In genomic region chr8:8704813-8705212, GRCm38 (mm10) we compare ENCODE assay signal across 25 mouse cellular contexts. TPM values are rescaled to one million over a fixed set of nuclear protein-coding genes. Genes with fewer than 3 reads are reported as not detected.
DNase-seq lines count a peak whose midpoint lies in the region; ATAC-seq and TF ChIP-seq lines count a peak whose summit lies in the region.
"Had no signal": no experiment of that assay in that cellular context is flagged by ENCODE, and none has a peak within 500 bp of the region (broad histone marks: within the 10 kb centered on the region; RNA-seq: fewer than 3 reads in every experiment).

No protein-coding gene starts in this region.

- no peak overlapping the region for H3K9ac ChIP-seq in lung, embryonic 14.5 days
- no peak overlapping the region for H3K9ac ChIP-seq in hindbrain, embryonic 16.5 days (ENCODE audit: low read depth, low read length)
- no peak overlapping the region for H3K9ac ChIP-seq in neural tube, embryonic 15.5 days (replicated peaks)
- H3K9ac ChIP-seq: embryonic facial prominence, embryonic 13.5 days; forebrain, embryonic 12.5 days; forebrain, embryonic 15.5 days; hindbrain, embryonic 14.5 days had no signal

- no peaks in the 10 kb centered on the region for H3K36me3 ChIP-seq in lung, embryonic 14.5 days (ENCODE audit: insufficient read depth)
- H3K36me3 ChIP-seq in hindbrain, embryonic 16.5 days (ENCODE audit: control insufficient read depth, insufficient read depth, low read length), result no peaks in the 10 kb centered on the region
- H3K36me3 ChIP-seq in neural tube, embryonic 15.5 days, result no peaks in the 10 kb centered on the region
- H3K36me3 ChIP-seq: embryonic facial prominence, embryonic 10.5 days; embryonic facial prominence, embryonic 13.5 days; forebrain, embryonic 12.5 days; forebrain, embryonic 15.5 days; hindbrain, embryonic 10.5 days had no signal

- no peak for ATAC-seq in lung, embryonic 14.5 days (ENCODE audit: insufficient read depth)
- peak; percentile 65 for ATAC-seq in granulocyte monocyte progenitor cell, adult 5-6 weeks (replicated peaks; ENCODE audit: poor library complexity, severe bottlenecking)
- ATAC-seq in hindbrain, embryonic 16.5 days, result no peak
- ATAC-seq in neural tube, embryonic 15.5 days (ENCODE audit: low FRiP score), result no peak
- ATAC-seq: CD4-positive, CD25-positive, alpha-beta regulatory T cell, adult 4 months; forebrain, embryonic 15.5 days; intestine, postnatal 0 days had no signal

- DNase-seq in lung, embryonic 14.5 days, result peak; percentile 9
- DNase-seq in lung, postnatal 25 days (ENCODE audit: low spot score), result no peak
- peak; percentile 35 for DNase-seq in ZHBTc4 (ENCODE audit: low read depth, low spot score)
- no peak for DNase-seq in left cerebral cortex, postnatal 4 days
- DNase-seq: adrenal gland, adult 8-10 months; adrenal gland, postnatal 25 days; cerebellum, adult 18-20 months; cerebellum, adult 9-10 months; cerebellum, postnatal 25 days; embryo, embryonic 11 days; gastrocnemius, postnatal 25 days; heart, postnatal 36 days had no signal

- no peak overlapping the region for H3K27ac ChIP-seq in lung, embryonic 14.5 days (ENCODE audit: low read depth)
- no peak overlapping the region for H3K27ac ChIP-seq in hindbrain, embryonic 16.5 days (ENCODE audit: low read depth, low read length)
- no peak overlapping the region for H3K27ac ChIP-seq in neural tube, embryonic 15.5 days (replicated peaks)
- H3K27ac ChIP-seq: embryonic facial prominence, embryonic 10.5 days; embryonic facial prominence, embryonic 13.5 days; forebrain, embryonic 12.5 days; forebrain, embryonic 15.5 days; hindbrain, embryonic 10.5 days; hindbrain, embryonic 14.5 days had no signal

- no peak overlapping the region for H3K4me2 ChIP-seq in lung, embryonic 14.5 days
- no peak overlapping the region for H3K4me2 ChIP-seq in hindbrain, embryonic 16.5 days (ENCODE audit: low read length)
- no peak overlapping the region for H3K4me2 ChIP-seq in neural tube, embryonic 15.5 days
- H3K4me2 ChIP-seq: embryonic facial prominence, embryonic 13.5 days; forebrain, embryonic 12.5 days; forebrain, embryonic 15.5 days; heart, embryonic 11.5 days; hindbrain, embryonic 14.5 days had no signal

- intact Hi-C loops in left cerebral cortex, postnatal 4 days (cut with DNase I), result no loop called here

- H3K9me3 ChIP-seq in lung, embryonic 14.5 days (ENCODE audit: low read depth, low read length), result no peaks in the 10 kb centered on the region
- no peaks in the 10 kb centered on the region for H3K9me3 ChIP-seq in hindbrain, embryonic 16.5 days (ENCODE audit: control insufficient read depth, low read length)
- H3K9me3 ChIP-seq in neural tube, embryonic 15.5 days (replicated peaks), result no peaks in the 10 kb centered on the region
- H3K9me3 ChIP-seq: embryonic facial prominence, embryonic 10.5 days; embryonic facial prominence, embryonic 13.5 days; forebrain, embryonic 12.5 days; forebrain, embryonic 15.5 days; hindbrain, embryonic 10.5 days had no signal

- H3K4me3 ChIP-seq in lung, embryonic 14.5 days (ENCODE audit: low read depth, low read length), result no peak overlapping the region
- H3K4me3 ChIP-seq in hindbrain, embryonic 16.5 days (ENCODE audit: low read length), result no peak overlapping the region
- no peak overlapping the region for H3K4me3 ChIP-seq in neural tube, embryonic 15.5 days (replicated peaks)
- H3K4me3 ChIP-seq: embryonic facial prominence, embryonic 10.5 days; embryonic facial prominence, embryonic 13.5 days; erythroblast, embryonic 14.5 days; forebrain, embryonic 12.5 days; forebrain, embryonic 15.5 days; hindbrain, embryonic 10.5 days had no signal

- TF ChIP-seq CTCF in lung, embryonic 14.5 days (IDR thresholded peaks at IDR 0.05; ENCODE audit: low read depth), result no peak

- H3K4me1 ChIP-seq in lung, embryonic 14.5 days (ENCODE audit: insufficient read depth), result no peaks in the 10 kb centered on the region
- no peaks in the 10 kb centered on the region for H3K4me1 ChIP-seq in hindbrain, embryonic 16.5 days (ENCODE audit: control insufficient read depth, insufficient read depth, low read depth, low read length)
- no peaks in the 10 kb centered on the region for H3K4me1 ChIP-seq in neural tube, embryonic 15.5 days
- H3K4me1 ChIP-seq: embryonic facial prominence, embryonic 10.5 days; embryonic facial prominence, embryonic 13.5 days; forebrain, embryonic 12.5 days; forebrain, embryonic 15.5 days; hindbrain, embryonic 10.5 days had no signal

- H3K27me3 ChIP-seq in lung, embryonic 14.5 days (ENCODE audit: insufficient read depth, low read length), result no peaks in the 10 kb centered on the region
- H3K27me3 ChIP-seq in hindbrain, embryonic 16.5 days (replicated peaks; ENCODE audit: control insufficient read depth, insufficient read depth, low read length), result no peaks in the 10 kb centered on the region
- H3K27me3 ChIP-seq in neural tube, embryonic 15.5 days (replicated peaks), result no peaks in the 10 kb centered on the region
- H3K27me3 ChIP-seq: embryonic facial prominence, embryonic 13.5 days; forebrain, embryonic 12.5 days; forebrain, embryonic 15.5 days had no signal

- WGBS in lung, embryonic 14.5 days, result 60% methylated on average over 9 of the region's 9 CpGs
- 80% methylated on average over 9 of the region's 9 CpGs for WGBS in hindbrain, embryonic 16.5 days
- WGBS in neural tube, embryonic 15.5 days, result 83% methylated on average over 9 of the region's 9 CpGs

RNA-seq across cellular contexts. Expression of gene Arglu1, which starts 14.5 kb away (rescaled TPM):
- 159 and 164 TPM in 2 replicates for polyA plus RNA-seq in lung, embryonic 14.5 days (2014; fragmentation: Nextera tagmentation; extraction: Ambion mirVana)
- 91.7 and 107 TPM in 2 replicates for total RNA-seq in granulocyte monocyte progenitor cell, adult 5-6 weeks (2014; fragmentation: Nextera tagmentation)
- total RNA-seq in granulocyte monocyte progenitor cell, adult 5-6 weeks (2017), result 126 and 127 TPM in 2 replicates
- 100 to 1,000 TPM; 124 to 126 TPM for total RNA-seq in left cerebral cortex, postnatal 4 days (2021)
- polyA plus RNA-seq in hindbrain, embryonic 16.5 days (2015; fragmentation: Nextera tagmentation; extraction: Ambion mirVana), result 111 and 117 TPM in 2 replicates
- polyA plus RNA-seq in neural tube, embryonic 15.5 days (2015; fragmentation: Nextera tagmentation; extraction: Ambion mirVana), result 148 and 164 TPM in 2 replicates

RNA-seq across cellular contexts. Expression of gene Efnb2, which starts 43.8 kb away (rescaled TPM):
- 33.9 and 38.4 TPM in 2 replicates for polyA plus RNA-seq in lung, embryonic 14.5 days (2014; fragmentation: Nextera tagmentation; extraction: Ambion mirVana)
- total RNA-seq in granulocyte monocyte progenitor cell, adult 5-6 weeks (2014; fragmentation: Nextera tagmentation), result not detected in 2 replicates
- 0.39 and 4.6 TPM in 2 replicates for total RNA-seq in granulocyte monocyte progenitor cell, adult 5-6 weeks (2017)
- 100 to 1,000 TPM; 151 to 153 TPM for total RNA-seq in left cerebral cortex, postnatal 4 days (2021)
- 9.6 and 16.8 TPM in 2 replicates for polyA plus RNA-seq in hindbrain, embryonic 16.5 days (2015; fragmentation: Nextera tagmentation; extraction: Ambion mirVana)
- polyA plus RNA-seq in neural tube, embryonic 15.5 days (2015; fragmentation: Nextera tagmentation; extraction: Ambion mirVana), result 14.7 TPM in 2 replicates

Comparison
In these comparisons a context has a peak if more than half of its experiments do, and no peak if none do; other contexts are left out.
1. DNase-seq: peak in lung, embryonic 14.5 days (single experiment) and ZHBTc4 (single experiment); none in lung, postnatal 25 days (single experiment) and left cerebral cortex, postnatal 4 days (single experiment).